Mouse (Mus musculus) brain, adult 2 months (tissue): ENCODE results near the gene Agtpbp1.
"Not testable (repeated sequence)": the region's sequence is repeated elsewhere in the genome, so short reads cannot be mapped to it uniquely, and the experiment has no call there.

ENCODE experiments used
- DNase-seq: peaks from one replicate; pipeline ENCODE4 v3.0.0; 2011; ENCODE audit warnings: low read depth, low spot score

The Agtpbp1 gene

DNA sequence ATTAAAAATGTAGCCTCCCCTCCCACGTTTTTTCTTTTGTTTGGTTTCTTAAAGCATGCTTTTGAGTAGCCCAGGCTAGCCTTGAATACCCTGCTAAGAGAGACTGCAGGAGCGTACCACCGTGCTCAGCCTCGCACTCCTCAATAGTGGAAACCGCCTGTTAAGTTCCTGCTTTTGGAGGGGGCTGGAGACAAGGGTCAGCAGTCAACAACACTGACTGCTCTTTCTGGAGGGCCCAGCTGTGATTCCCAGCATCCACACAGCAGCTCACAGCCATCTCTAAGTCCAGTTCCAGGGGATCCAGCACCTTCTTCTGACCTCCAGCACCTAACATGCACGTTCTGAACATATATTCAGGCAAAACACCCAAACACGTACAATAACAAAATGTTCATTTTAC lies 99.6 kb downstream of the Agtpbp1 start:
- no peak for DNase-seq

- DNase-seq, result no peak
These were observed 103.6 kb downstream of the Agtpbp1 start for GRCm38 (mm10) chr13:59481484-59481855.

DNA sequence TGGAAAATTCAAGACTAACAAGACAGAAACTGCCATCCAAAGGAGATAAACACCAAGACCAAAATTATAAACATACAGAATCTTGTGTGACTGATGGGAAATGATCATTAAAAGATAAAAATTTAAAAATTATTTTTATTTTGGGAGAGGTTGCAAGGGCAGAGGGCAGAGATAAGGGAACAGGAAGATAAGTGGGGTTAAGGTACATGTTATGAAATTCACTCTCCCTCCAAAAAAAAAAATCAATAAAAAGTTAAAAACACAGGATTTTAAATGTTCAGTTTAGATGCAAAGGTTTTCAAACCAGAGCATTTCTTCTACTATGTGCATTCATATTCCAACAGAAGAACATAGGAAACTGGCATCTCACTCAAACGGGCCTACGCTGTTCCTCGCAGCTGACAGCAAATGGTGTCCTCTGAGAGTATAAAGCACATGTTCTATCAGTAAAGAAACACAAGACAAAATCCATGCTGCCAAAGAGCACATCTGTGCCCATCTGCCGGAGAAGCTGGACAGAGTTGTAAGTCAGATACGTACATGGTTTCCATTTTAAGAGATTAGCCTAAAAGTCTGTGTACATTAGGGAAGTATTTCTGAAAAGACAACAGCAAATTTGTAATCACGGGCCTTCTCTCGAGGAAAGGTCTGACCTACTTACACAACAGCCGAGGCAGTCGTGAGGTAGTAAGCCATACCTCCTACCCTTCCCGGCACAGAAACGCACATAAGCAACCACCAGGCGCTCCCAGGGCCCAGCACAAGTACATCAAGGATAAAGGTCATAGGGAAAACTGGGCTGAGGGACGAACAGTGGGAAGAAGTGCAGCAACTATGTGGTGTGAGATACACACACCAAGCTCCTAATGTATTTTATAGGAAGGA lies 104.2 kb downstream of the Agtpbp1 start:
- DNase-seq, result peak; percentile 66

GRCm38 (mm10) chr13:59477928-59478327 lies 107.1 kb downstream of the Agtpbp1 start:
- not testable (repeated sequence) for DNase-seq

GRCm38 (mm10) chr13:59477451-59477850 lies 107.6 kb downstream of the Agtpbp1 start:
- peak; percentile 33 for DNase-seq

GRCm38 (mm10) chr13:59474973-59475372 lies 110.1 kb downstream of the Agtpbp1 start:
- no peak for DNase-seq

DNA sequence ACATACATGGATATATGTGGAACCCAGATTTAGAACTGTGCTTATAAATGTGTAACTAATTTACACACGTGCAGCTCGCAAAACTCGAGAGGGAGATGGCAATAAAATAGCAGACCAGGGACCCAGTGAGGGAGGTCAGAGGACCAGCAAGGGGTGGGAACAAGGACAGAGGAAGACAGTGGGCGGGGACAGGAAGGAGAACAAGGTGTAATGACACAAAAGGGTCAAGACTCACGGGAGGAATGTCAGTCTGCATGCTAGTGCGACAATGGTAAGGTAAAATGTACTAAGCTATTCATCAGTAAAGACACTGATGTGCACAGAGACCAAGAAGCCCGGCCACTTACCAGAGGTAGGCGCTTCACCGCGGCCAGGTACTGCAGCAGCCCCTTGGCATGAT lies 111.7 kb downstream of the Agtpbp1 start:
- DNase-seq, result no peak

DNA sequence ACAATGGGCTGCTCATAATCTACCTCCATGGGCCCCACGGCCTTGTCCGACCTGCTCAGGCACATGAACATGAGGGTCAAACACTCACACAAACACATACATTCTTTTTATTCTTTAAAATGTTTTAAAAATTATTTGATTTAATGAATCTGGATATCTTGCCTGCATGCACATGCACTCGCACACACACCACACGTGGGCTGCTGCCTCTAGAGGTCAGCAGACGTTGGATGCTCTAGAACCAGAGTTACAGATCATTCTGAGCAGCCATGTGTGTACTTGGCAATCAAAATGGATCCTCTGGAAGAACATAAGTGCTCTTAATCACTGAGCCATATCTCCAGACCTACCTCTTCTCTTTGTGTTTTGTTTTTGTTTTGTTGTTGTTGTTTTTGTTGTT lies 112.8 kb downstream of the Agtpbp1 start:
- no peak for DNase-seq

DNA sequence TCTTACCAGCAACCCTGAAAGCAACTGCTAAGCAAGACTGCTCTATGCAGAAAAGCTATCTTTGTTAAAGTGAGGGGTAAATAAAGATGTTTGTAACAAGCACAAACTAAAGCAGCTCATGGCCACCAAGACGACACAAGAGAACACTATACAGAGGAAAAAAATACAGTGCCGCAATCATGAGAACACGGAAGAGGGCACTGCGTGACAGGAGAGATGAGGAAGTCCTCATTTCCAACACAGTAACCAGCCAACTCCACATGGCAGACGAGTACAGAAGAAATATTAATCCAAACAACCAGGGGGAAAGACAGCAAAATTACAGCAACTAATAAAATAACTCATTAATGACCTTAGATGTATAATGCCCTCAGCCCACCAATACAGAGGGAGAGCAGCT lies 115.3 kb downstream of the Agtpbp1 start:
- no peak for DNase-seq

DNA sequence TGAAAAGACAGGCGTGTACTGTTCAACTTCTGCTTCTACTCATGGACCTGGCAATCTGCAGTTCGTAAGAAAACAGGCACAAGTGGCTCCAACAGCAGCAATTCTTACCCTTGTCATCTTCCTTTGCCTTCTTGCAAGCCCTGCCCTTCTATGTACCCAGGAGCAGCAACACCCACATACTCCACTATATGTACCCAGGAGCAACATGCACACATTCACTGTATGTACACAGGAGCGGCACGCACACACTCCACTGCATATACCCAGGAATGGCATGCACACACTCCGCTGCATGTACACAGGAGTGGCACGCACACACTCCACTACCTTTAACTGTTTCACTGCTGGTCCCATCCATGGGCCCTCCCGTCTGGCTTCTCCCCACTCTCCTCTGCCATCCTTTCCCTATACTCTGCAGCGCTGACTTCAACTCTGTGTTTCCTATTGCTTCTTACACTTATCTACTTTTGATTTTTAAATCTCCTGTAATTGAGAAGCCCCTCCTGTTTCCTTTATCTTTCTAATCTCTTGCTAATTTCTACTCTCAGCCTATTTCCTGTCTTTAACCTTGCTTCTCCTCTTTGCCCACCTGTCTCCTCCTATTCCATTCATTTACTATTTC lies 116.7 kb downstream of the Agtpbp1 start:
- DNase-seq, result no peak

DNA sequence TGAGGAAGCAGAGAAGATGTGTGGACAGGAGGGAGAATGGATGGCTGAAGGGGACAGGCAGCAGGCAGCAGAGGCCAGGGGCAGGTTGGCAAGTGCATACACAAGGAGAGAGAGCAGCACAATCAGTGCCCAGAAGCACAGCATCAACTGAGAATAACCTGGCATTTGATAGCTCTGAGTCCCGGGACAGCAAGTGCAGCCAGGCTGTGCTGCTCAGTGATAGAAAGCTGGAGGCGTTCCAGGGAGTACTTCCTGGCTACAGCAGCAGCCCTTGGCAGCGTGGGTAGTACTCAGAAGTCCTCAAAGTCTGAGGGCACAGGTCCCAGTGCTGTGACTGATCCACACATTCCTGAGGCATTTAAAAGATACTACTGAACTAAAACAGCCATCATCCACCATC lies 117.4 kb downstream of the Agtpbp1 start:
- DNase-seq, result peak; percentile 96

DNA sequence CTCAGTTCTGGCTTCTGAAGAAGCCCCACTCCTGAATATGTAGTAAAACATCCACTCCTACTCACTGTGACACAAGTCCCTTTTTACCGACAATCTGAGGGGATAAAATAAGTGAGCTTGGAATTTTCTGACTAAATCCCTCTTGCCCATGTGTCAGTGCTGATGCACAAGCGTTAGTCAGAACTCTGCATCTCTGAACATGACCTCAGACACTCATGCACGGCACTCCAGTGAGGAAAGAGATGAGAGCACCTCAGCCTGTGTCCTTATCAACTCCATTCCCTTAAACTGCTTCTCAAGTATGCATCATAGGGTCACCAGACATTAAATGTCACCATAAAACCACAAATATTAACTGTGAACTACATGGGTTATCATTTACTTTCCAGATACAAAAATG lies 124.1 kb downstream of the Agtpbp1 start:
- DNase-seq, result peak; percentile 23

GRCm38 (mm10) chr13:59456203-59456602 lies 128.8 kb downstream of the Agtpbp1 start:
- DNase-seq, result no peak

DNA sequence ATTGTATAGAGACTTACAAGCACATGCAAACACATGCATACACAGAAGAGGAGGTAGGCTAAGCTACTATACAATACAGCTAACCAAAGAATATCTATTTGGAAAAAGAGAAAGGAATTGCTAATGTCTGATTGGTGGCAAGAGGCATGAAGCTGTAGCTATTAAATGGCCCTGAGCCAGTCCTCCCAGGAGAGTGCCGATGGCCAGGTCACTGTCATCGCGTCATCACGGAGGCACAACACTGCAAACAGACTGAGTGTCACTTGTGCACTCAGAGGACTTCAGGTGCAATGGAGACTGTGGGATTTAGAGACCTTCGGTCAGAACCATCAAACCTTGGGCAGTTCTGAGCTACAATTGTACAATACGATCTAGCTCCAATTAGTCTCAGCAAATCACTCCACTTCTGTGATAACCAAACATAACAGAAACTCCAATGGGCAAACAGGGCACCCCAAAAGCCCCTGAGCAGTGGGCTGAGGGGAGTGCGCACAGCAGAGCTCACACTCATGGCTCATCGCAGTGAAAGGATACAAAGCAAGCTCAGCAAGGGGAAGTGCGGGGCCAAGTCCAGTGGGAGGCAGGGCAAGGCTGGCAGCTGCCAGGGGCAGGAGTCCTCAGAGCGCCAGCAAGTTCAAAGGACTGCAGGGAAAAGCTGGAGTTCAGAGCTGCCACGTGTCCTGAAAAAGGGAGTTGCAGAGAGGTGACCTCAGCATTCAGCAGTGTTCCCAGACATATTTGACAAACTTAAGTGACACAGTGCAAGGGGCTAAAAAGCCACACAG lies 130.8 kb downstream of the Agtpbp1 start:
- DNase-seq, result no peak

DNA sequence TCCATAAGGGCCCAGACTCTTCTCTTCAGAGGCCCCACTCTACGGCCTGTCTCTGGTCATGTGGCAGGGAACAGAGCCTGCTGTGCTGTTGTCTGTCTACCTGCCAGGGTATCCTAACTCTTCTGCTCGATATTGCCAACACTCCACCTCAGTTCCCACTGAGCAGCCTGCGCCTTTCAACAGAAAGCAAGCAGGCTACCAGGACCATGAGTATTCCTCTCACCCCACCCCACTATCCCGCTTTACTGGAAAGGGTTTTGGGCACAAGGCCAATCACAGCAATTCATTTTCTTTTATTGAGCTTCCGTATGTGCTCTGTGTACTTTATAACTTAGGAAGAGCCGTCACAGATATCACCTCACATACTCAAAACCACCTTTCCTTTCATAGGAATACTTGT lies 131.4 kb downstream of the Agtpbp1 start:
- peak; percentile 49 for DNase-seq

GRCm38 (mm10) chr13:59453045-59453444 lies 132.0 kb downstream of the Agtpbp1 start:
- peak; percentile 52 for DNase-seq

GRCm38 (mm10) chr13:59450840-59451239 lies 134.2 kb downstream of the Agtpbp1 start:
- DNase-seq, result peak; percentile 66

GRCm38 (mm10) chr13:59447130-59447529 lies 137.9 kb downstream of the Agtpbp1 start:
- DNase-seq, result no peak

DNA sequence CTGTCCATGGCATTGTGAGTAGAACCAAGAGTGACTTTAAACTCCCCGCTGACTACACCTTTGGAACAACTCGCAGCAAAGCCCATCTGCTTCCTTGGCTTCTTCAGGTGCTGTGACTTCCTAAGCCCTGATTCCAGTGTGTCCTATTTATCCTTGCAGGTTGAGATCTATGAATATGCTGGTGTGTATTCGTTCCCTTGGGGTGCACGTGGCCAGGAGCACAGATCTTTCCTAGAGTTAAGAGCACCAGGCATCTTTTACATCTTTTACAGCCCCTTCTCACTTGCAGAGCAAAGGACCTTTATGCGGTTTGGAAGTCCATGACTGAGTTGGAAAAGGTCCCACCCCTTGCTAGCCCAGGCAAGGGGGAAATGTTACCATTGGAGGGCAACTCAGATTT lies 139.8 kb downstream of the Agtpbp1 start:
- peak; percentile 80 for DNase-seq

GRCm38 (mm10) chr13:59444371-59444770 lies 140.7 kb downstream of the Agtpbp1 start:
- DNase-seq, result no peak

DNA sequence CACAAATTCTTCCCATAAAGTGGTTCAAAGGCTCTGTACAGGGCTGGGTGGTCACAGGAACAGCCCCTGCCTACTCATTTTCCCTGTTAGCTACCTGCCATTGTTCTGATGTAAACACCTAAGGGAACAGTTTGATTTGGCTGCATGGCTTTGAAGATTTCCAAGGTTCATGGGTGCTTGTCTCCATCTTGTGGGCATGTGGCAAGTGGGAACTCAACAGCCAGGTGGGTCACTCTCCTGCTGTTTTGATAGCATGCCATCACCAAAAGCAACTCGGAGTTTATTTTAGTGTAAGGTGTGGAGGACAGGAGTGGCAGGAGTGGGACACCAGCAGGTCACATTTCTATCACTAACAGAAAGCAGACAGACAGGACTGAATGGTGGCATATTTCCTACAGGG lies 145.3 kb downstream of the Agtpbp1 start:
- peak; percentile 44 for DNase-seq

DNA sequence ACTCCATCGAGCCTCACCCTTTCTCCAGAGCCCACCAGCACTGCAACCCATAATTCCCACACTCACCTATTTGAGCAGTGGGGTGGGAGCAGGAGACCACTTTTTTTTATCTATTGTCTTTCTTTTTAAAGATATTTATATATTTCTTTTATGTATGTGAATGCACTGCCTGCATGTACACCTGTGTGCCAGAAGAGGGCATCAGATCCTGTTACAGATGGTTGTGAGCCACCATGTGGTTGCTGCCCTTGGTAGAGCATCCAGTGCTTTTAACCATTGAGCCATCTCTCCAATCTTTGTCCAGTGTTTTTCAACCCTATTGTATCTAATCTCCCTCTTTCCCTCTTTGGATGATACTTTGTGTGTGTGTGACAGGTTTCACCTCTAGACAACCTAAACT lies 150.5 kb downstream of the Agtpbp1 start:
- DNase-seq, result no peak
